In the genomic region with DNA sequence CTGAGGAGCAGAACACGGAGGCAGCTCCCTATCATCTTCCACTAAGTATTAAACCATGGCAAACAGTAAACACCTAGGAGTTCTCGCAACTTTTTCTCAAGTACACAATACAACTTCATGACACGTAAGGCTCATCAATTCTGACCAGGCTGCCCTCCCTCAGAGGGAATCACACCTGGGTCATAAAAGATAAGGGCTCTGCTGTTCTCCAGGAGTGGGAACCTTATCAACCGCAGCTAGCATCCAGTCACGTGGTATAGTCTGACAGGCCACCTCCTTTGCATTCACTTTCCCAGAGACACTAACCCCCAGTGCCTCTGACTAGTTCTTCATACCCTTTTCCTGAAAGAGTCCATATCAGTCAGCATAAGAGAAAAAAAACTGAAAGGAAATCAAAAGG, we compare ENCODE assay signal across 25 mouse cellular contexts.
A peak's percentile ranks its signal among the peaks of the same experiment; 100 is the strongest.
DNase-seq lines count a peak whose midpoint lies in the region; ATAC-seq and TF ChIP-seq lines count a peak whose summit lies in the region.
"Had no signal": no experiment of that assay in that cellular context is flagged by ENCODE, and none has a peak within 500 bp of the region (broad histone marks: within the 10 kb centered on the region; RNA-seq: fewer than 3 reads in every experiment).

No protein-coding gene starts in this region.

- H3K9ac ChIP-seq in MEL (ENCODE audit: control insufficient read depth, low read depth, low read length, poor library complexity, severe bottlenecking), result no peak overlapping the region
- no peak overlapping the region for H3K9ac ChIP-seq in intestine, embryonic 16.5 days (ENCODE audit: low read depth, low read length)
- no peak overlapping the region for H3K9ac ChIP-seq in liver, embryonic 15.5 days
- H3K9ac ChIP-seq: forebrain, embryonic 12.5 days; hindbrain, embryonic 13.5 days; limb, embryonic 15.5 days; midbrain, embryonic 15.5 days had no signal

- 0 out of 2 replicates have a peak, but pooled peaks cover 3% of the 10 kb centered on the region for H3K4me1 ChIP-seq in heart, embryonic 10.5 days
- no peaks in the 10 kb centered on the region for H3K4me1 ChIP-seq in MEL (ENCODE audit: control insufficient read depth in 1 of 2, insufficient read depth in 2 of 2, low read length in 2 of 2)
- H3K4me1 ChIP-seq in intestine, embryonic 16.5 days (ENCODE audit: control insufficient read depth, insufficient read depth, low read length), result no peaks in the 10 kb centered on the region
- peaks cover 28% of the 10 kb centered on the region for H3K4me1 ChIP-seq in liver, embryonic 15.5 days (replicated peaks)
- H3K4me1 ChIP-seq: forebrain, embryonic 12.5 days; hindbrain, embryonic 13.5 days; limb, embryonic 15.5 days; midbrain, embryonic 15.5 days had no signal

- peak; percentile 93 for ATAC-seq in intestine, embryonic 16.5 days
- ATAC-seq in liver, embryonic 15.5 days (ENCODE audit: insufficient read depth), result peak; percentile 87
- ATAC-seq: midbrain, embryonic 15.5 days had no signal

- H3K4me3 ChIP-seq in heart, embryonic 10.5 days, result no peak overlapping the region
- H3K4me3 ChIP-seq in MEL (ENCODE audit: control insufficient read depth in 1 of 2, insufficient read depth in 1 of 2, low read depth in 2 of 2, low read length in 2 of 2), result no peak overlapping the region
- no peak overlapping the region for H3K4me3 ChIP-seq in intestine, embryonic 16.5 days (ENCODE audit: low read length)
- no peak overlapping the region for H3K4me3 ChIP-seq in liver, embryonic 15.5 days (replicated peaks)
- no peak overlapping the region for H3K4me3 ChIP-seq in left cerebral cortex, adult 2 months
- H3K4me3 ChIP-seq: forebrain, embryonic 12.5 days; hindbrain, embryonic 13.5 days; limb, embryonic 15.5 days; midbrain, embryonic 15.5 days; myocyte had no signal

- H3K27me3 ChIP-seq in heart, embryonic 10.5 days (ENCODE audit: insufficient read depth, poor library complexity, severe bottlenecking), result no peaks in the 10 kb centered on the region
- no peaks in the 10 kb centered on the region for H3K27me3 ChIP-seq in MEL (ENCODE audit: control insufficient read depth in 1 of 2, insufficient read depth in 2 of 2, low read length in 2 of 2)
- H3K27me3 ChIP-seq in intestine, embryonic 16.5 days (replicated peaks; ENCODE audit: control insufficient read depth, insufficient read depth, low read length), result no peaks in the 10 kb centered on the region
- H3K27me3 ChIP-seq in liver, embryonic 15.5 days, result no peaks in the 10 kb centered on the region
- H3K27me3 ChIP-seq: CH12.LX; forebrain, embryonic 12.5 days; hindbrain, embryonic 13.5 days; limb, embryonic 15.5 days; midbrain, embryonic 15.5 days had no signal

- no peak for TF ChIP-seq POLR2A in MEL (IDR thresholded peaks at IDR 0.05; ENCODE audit: control insufficient read depth in 1 of 2, insufficient read depth in 1 of 2, low read depth in 1 of 2, low read length in 2 of 2, poor library complexity in 1 of 2)

- TF ChIP-seq CTCF in MEL (IDR thresholded peaks at IDR 0.05 in 2 of 3, conservative IDR thresholded peaks at IDR 0.05 in 1 of 3; ENCODE audit: control insufficient read depth in 1 of 3, insufficient read depth in 1 of 3, low read depth in 2 of 3, low read length in 3 of 3, poor library complexity in 1 of 3, severe bottlenecking in 1 of 3), result no peak
- TF ChIP-seq CTCF in left cerebral cortex, adult 2 months (IDR thresholded peaks at IDR 0.05), result no peak

- no peak for TF ChIP-seq RAD21 in MEL (IDR thresholded peaks at IDR 0.05; ENCODE audit: low read depth, low read length)

- no peaks in the 10 kb centered on the region for H3K36me3 ChIP-seq in heart, embryonic 10.5 days
- no peaks in the 10 kb centered on the region for H3K36me3 ChIP-seq in MEL (ENCODE audit: control insufficient read depth in 1 of 2, insufficient read depth in 2 of 2, low read length in 2 of 2)
- no peaks in the 10 kb centered on the region for H3K36me3 ChIP-seq in intestine, embryonic 16.5 days (ENCODE audit: control insufficient read depth, insufficient read depth, low read length)
- no peaks in the 10 kb centered on the region for H3K36me3 ChIP-seq in liver, embryonic 15.5 days (replicated peaks)
- H3K36me3 ChIP-seq: forebrain, embryonic 12.5 days; hindbrain, embryonic 13.5 days; limb, embryonic 15.5 days; midbrain, embryonic 15.5 days had no signal

- H3K9me3 ChIP-seq in heart, embryonic 10.5 days, result no peaks in the 10 kb centered on the region
- no peaks in the 10 kb centered on the region for H3K9me3 ChIP-seq in MEL (replicated peaks; ENCODE audit: insufficient read depth, low read length)
- H3K9me3 ChIP-seq in intestine, embryonic 16.5 days (ENCODE audit: control insufficient read depth, low read length), result no peaks in the 10 kb centered on the region
- no peaks in the 10 kb centered on the region for H3K9me3 ChIP-seq in liver, embryonic 15.5 days (replicated peaks)
- H3K9me3 ChIP-seq: forebrain, embryonic 12.5 days; hindbrain, embryonic 13.5 days; limb, embryonic 15.5 days; midbrain, embryonic 15.5 days had no signal

- TF ChIP-seq EP300 in MEL (IDR thresholded peaks at IDR 0.05; ENCODE audit: low read depth in 1 of 2, low read length in 2 of 2), result no peak

- H3K79me2 ChIP-seq in MEL (ENCODE audit: control insufficient read depth, insufficient read depth, low read length, poor library complexity), result no peaks in the 10 kb centered on the region

- WGBS in heart, embryonic 10.5 days, result 30% methylated on average over 5 of the region's 5 CpGs
- 31% methylated on average over 5 of the region's 5 CpGs for WGBS in intestine, embryonic 16.5 days
- WGBS in liver, embryonic 15.5 days (ENCODE audit: insufficient replicate concordance), result 21% methylated on average over 5 of the region's 5 CpGs

- intact Hi-C loops in heart, postnatal 10 days (cut with DNase I), result no loop called here
- intact Hi-C loops in left cerebral cortex, adult 2 months (cut with DNase I), result no loop called here

- H3K4me2 ChIP-seq in intestine, embryonic 16.5 days (ENCODE audit: low read depth, low read length), result no peak overlapping the region
- H3K4me2 ChIP-seq in liver, embryonic 15.5 days, result peak overlapping the region; percentile 44
- H3K4me2 ChIP-seq: forebrain, embryonic 12.5 days; hindbrain, embryonic 13.5 days; limb, embryonic 15.5 days; midbrain, embryonic 15.5 days had no signal

- peak; percentile 78 for DNase-seq in heart, embryonic 10.5 days (ENCODE audit: low spot score)
- no peak for DNase-seq in heart, postnatal 10 days
- DNase-seq in MEL (ENCODE audit: low read depth, low spot score), result peak; percentile 1
- DNase-seq in left cerebral cortex, adult 2 months (ENCODE audit: extremely low spot score in 1 of 2, low spot score in 2 of 2), result no peak
- no peak for DNase-seq in embryo, embryonic 9.5 days (ENCODE audit: extremely low spot score)
- no peak for DNase-seq in thymus, postnatal 10 days (ENCODE audit: low spot score in 2 of 2)
- DNase-seq: adrenal gland, adult 8-10 months; cerebellum, adult 11-12 months; cerebellum, postnatal 14 days; heart, adult 18-20 months; heart, postnatal 14 days; kidney, adult 11 months; kidney, postnatal 10 days; layer of hippocampus, postnatal 36 days; lung, postnatal 10 days; spleen, adult 18-20 months; thymus, adult 2 months had no signal

- no peak overlapping the region for H3K27ac ChIP-seq in heart, embryonic 10.5 days
- no peak overlapping the region for H3K27ac ChIP-seq in MEL (ENCODE audit: control insufficient read depth, low read depth, low read length)
- H3K27ac ChIP-seq in intestine, embryonic 16.5 days (ENCODE audit: low read length), result peak overlapping the region; percentile 56
- 0 out of 2 replicates have a peak overlapping the region, but pooled peaks have one; percentile 46 for H3K27ac ChIP-seq in liver, embryonic 15.5 days (replicated peaks)
- H3K27ac ChIP-seq in left cerebral cortex, adult 2 months, result no peak overlapping the region
- H3K27ac ChIP-seq: forebrain, embryonic 12.5 days; hindbrain, embryonic 13.5 days; limb, embryonic 15.5 days; midbrain, embryonic 15.5 days had no signal

TF ChIP-seq in MEL, 35 proteins besides CTCF, POLR2A, EP300 and RAD21:
- TF ChIP-seq MXI1 (IDR thresholded peaks at IDR 0.05; ENCODE audit: low read depth, low read length) (no peak), USF1 (IDR thresholded peaks at IDR 0.05; ENCODE audit: low read depth, low read length) (peak; percentile 33; the same call in 1 of the 2 replicates)
TF ChIP-seq in MEL: peak in this region for 1.

Comparison
In these comparisons a context has a peak if more than half of its experiments do, and no peak if none do; other contexts are left out.
1. DNase-seq: peak in heart, embryonic 10.5 days (single experiment) and MEL (single experiment); none in heart, postnatal 10 days (0 of 2), left cerebral cortex, adult 2 months (0 of 2), embryo, embryonic 9.5 days (single experiment) and thymus, postnatal 10 days (0 of 2).
2. H3K27ac ChIP-seq: peak in intestine, embryonic 16.5 days (single experiment) and liver, embryonic 15.5 days (single experiment); none in heart, embryonic 10.5 days (single experiment), MEL (single experiment) and left cerebral cortex, adult 2 months (single experiment).